In genomic region chr8:82416587-82417340, GRCm38 (mm10) we compare ENCODE assay signal across 11 mouse cellular contexts. TPM values are rescaled to one million over a fixed set of nuclear protein-coding genes. Genes with fewer than 3 reads are reported as not detected.
DNase-seq lines count a peak whose midpoint lies in the region; ATAC-seq and TF ChIP-seq lines count a peak whose summit lies in the region.
"Had no signal": no experiment of that assay in that cellular context is flagged by ENCODE, and none has a peak within 500 bp of the region (broad histone marks: within the 10 kb centered on the region; RNA-seq: fewer than 3 reads in every experiment).

No protein-coding gene starts in this region.

- peak overlapping the region; percentile 53 for H3K4me2 ChIP-seq in CH12.LX (ENCODE audit: insufficient read depth, low read depth, poor library complexity, severe bottlenecking)
- H3K4me2 ChIP-seq in liver, embryonic 15.5 days: peak overlapping the region; percentile 20; the same call in 1 of the 2 replicates

- no peaks in the 10 kb centered on the region for H3K9me3 ChIP-seq in CH12.LX (replicated peaks; ENCODE audit: low read length)
- H3K9me3 ChIP-seq in liver, embryonic 15.5 days (replicated peaks): no peaks in the 10 kb centered on the region
- H3K9me3 ChIP-seq: hindbrain, embryonic 10.5 days had no signal

- H3K79me2 ChIP-seq in CH12.LX (replicated peaks; ENCODE audit: control insufficient read depth, extremely low read depth, insufficient read depth, poor library complexity, severe bottlenecking): no peaks in the 10 kb centered on the region

- TF ChIP-seq RAD21 in CH12.LX (IDR thresholded peaks at IDR 0.05; ENCODE audit: low read depth, low read length): no peak

- 38% methylated on average over 5 of the region's 5 CpGs for WGBS in liver, embryonic 15.5 days (ENCODE audit: insufficient replicate concordance)

- in situ Hi-C loops in CH12.LX (cut with MboI; ENCODE audit: low pct_ligation_motif_present, low pct_unique_long_range_greater_than_20kb, low sequenced_read_pairs): no loop called here

- peak; percentile 74 for ATAC-seq in liver, embryonic 15.5 days (ENCODE audit: insufficient read depth)
- ATAC-seq: activated CD4-positive, CD25-positive, alpha-beta regulatory T cell, adult 4 months had no signal

- no peaks in the 10 kb centered on the region for H3K27me3 ChIP-seq in CH12.LX (replicated peaks)
- H3K27me3 ChIP-seq in liver, embryonic 15.5 days: no peaks in the 10 kb centered on the region

- DNase-seq in 3T3-L1 (ENCODE audit: low read depth, low spot score) (peak; percentile 27), CH12.LX (ENCODE audit: extremely low read depth) (peak; percentile 76)
- peak; percentile 51 to 54 for DNase-seq in lung, postnatal 4 days
- no peak for DNase-seq in heart, postnatal 4 days
- no peak for DNase-seq in layer of hippocampus, postnatal 14 days (ENCODE audit: low spot score in 2 of 2)
- no peak for DNase-seq in thymus, postnatal 36 days
- DNase-seq: cerebellum, postnatal 36 days; layer of hippocampus, adult 9-11 months had no signal

- no peak for TF ChIP-seq CTCF in CH12.LX (conservative IDR thresholded peaks at IDR 0.05 in 1 of 2, IDR thresholded peaks at IDR 0.05 in 1 of 2; ENCODE audit: low read depth in 2 of 2, low read length in 2 of 2)

- H3K4me1 ChIP-seq in CH12.LX (ENCODE audit: control insufficient read depth in 1 of 2, insufficient read depth in 2 of 2): peaks cover 9 to 16% of the 10 kb centered on the region in 2 experiments
- H3K4me1 ChIP-seq in liver, embryonic 15.5 days (replicated peaks): no peaks in the 10 kb centered on the region
- H3K4me1 ChIP-seq: hindbrain, embryonic 10.5 days had no signal

- H3K9ac ChIP-seq in CH12.LX (ENCODE audit: insufficient read depth, low read depth): no peak overlapping the region
- H3K9ac ChIP-seq in liver, embryonic 15.5 days: no peak overlapping the region

- TF ChIP-seq POLR2A in CH12.LX (IDR thresholded peaks at IDR 0.05; ENCODE audit: low read depth, low read length): no peak

- no peak overlapping the region for H3K27ac ChIP-seq in CH12.LX (ENCODE audit: insufficient read depth, low read depth)
- H3K27ac ChIP-seq in liver, embryonic 15.5 days (replicated peaks): peak overlapping the region; percentile 69
- H3K27ac ChIP-seq: hindbrain, embryonic 10.5 days had no signal

- peak; percentile 100 for TF ChIP-seq EP300 in CH12.LX (IDR thresholded peaks at IDR 0.05; ENCODE audit: low read length)

- dilution Hi-C loops in CH12.LX (cut with MboI; ENCODE audit: extremely low pct_ligation_motif_present, extremely low pct_unique_long_range_greater_than_20kb, low sequenced_read_pairs): no loop called here

- H3K4me3 ChIP-seq in CH12.LX (replicated peaks in 1 of 3; ENCODE audit: low read depth in 2 of 3, low read length in 2 of 3, poor library complexity in 1 of 3): peak overlapping the region in 1 of 3 experiments; percentile 37
- no peak overlapping the region for H3K4me3 ChIP-seq in liver, embryonic 15.5 days (replicated peaks)
- H3K4me3 ChIP-seq: hindbrain, embryonic 10.5 days had no signal

- H3K36me3 ChIP-seq in CH12.LX (replicated peaks in 1 of 2; ENCODE audit: control insufficient read depth in 1 of 2, insufficient read depth in 1 of 2, low read length in 1 of 2): no peaks in the 10 kb centered on the region
- H3K36me3 ChIP-seq in liver, embryonic 15.5 days (replicated peaks): no peaks in the 10 kb centered on the region
- H3K36me3 ChIP-seq: hindbrain, embryonic 10.5 days had no signal

TF ChIP-seq in CH12.LX, 34 proteins besides CTCF, POLR2A, EP300 and RAD21:
- peak; percentile 55; the same call in 1 of the 2 replicates for TF ChIP-seq TCF12 (IDR thresholded peaks at IDR 0.05; ENCODE audit: low read depth, low read length)
- peak; percentile 90 for TF ChIP-seq RCOR1 (conservative IDR thresholded peaks at IDR 0.05; ENCODE audit: low read depth, low read length)
- TF ChIP-seq JUN (IDR thresholded peaks at IDR 0.05; ENCODE audit: insufficient read depth, low read depth, low read length): peak; percentile 96
- TF ChIP-seq CHD2 (IDR thresholded peaks at IDR 0.05; ENCODE audit: low read length): 0 out of 2 replicates have a peak, but pooled peaks have one; percentile 61
- no peak for TF ChIP-seq USF2 (conservative IDR thresholded peaks at IDR 0.05; ENCODE audit: low read depth, low read length)
- peak; percentile 97 for TF ChIP-seq JUND (conservative IDR thresholded peaks at IDR 0.05; ENCODE audit: low read depth, low read length)
- peak; percentile 72; the same call in 1 of the 2 replicates for TF ChIP-seq MYC (IDR thresholded peaks at IDR 0.05; ENCODE audit: low read depth, low read length)
- TF ChIP-seq ZMIZ1 (IDR thresholded peaks at IDR 0.05; ENCODE audit: low read depth, low read length): no peak
- no peak for TF ChIP-seq TBP (conservative IDR thresholded peaks at IDR 0.05; ENCODE audit: low read depth, low read length)
- no peak; the same call in 1 of the 2 replicates for TF ChIP-seq MEF2A (IDR thresholded peaks at IDR 0.05; ENCODE audit: borderline replicate concordance, low read depth, low read length)
- peak; percentile 100 for TF ChIP-seq IRF4 (IDR thresholded peaks at IDR 0.05; ENCODE audit: low read depth, low read length)
- no peak for TF ChIP-seq USF1 (IDR thresholded peaks at IDR 0.05; ENCODE audit: low read depth, low read length)
- TF ChIP-seq NELFE (IDR thresholded peaks at IDR 0.05; ENCODE audit: low read depth, low read length): no peak
- TF ChIP-seq SMC3 (IDR thresholded peaks at IDR 0.05; ENCODE audit: low read depth, low read length): no peak
- peak; percentile 71 for TF ChIP-seq ETS1 (conservative IDR thresholded peaks at IDR 0.05; ENCODE audit: low read depth, low read length)
- peak; percentile 64 for TF ChIP-seq BHLHE40 (IDR thresholded peaks at IDR 0.05; ENCODE audit: low read depth, low read length)

RNA-seq across cellular contexts. Expression of gene Il15, which starts 13.7 kb away (rescaled TPM):
- total RNA-seq in CH12.LX (2012; rRNA removed) (5.4 and 8.9 TPM in 2 replicates), CH12.LX (2014; rRNA removed) (3.0 and 4.0 TPM in 2 replicates)
- 2.2 and 3.2 TPM in 2 replicates for polyA plus RNA-seq in CH12.LX (2012; ENCODE audit: insufficient read length, low read depth)
- 4.5 and 4.6 TPM in 2 replicates for polyA plus RNA-seq in liver, embryonic 15.5 days (2015; fragmentation: Nextera tagmentation; extraction: Ambion mirVana)
- total RNA-seq in heart, postnatal 4 days (2021): 1 to 10 TPM; 9.0 to 10.0 TPM
- 1 to 10 TPM; 1.7 to 1.8 TPM for total RNA-seq in layer of hippocampus, postnatal 14 days (2021)

Comparison
In these comparisons a context has a peak if more than half of its experiments do, and no peak if none do; other contexts are left out.
1. DNase-seq: peak in 3T3-L1 (single experiment), CH12.LX (single experiment) and lung, postnatal 4 days (2 of 2); none in heart, postnatal 4 days (single experiment), layer of hippocampus, postnatal 14 days (0 of 2) and thymus, postnatal 36 days (0 of 2).